Mouse (Mus musculus): Measurements from ENCODE around the gene Fam171b. TPM values are rescaled to one million over a fixed set of nuclear protein-coding genes. Genes with fewer than 3 reads are reported as not detected.

The Fam171b gene
- polyA plus RNA-seq, 1 experiment from 2014 or later: 2.8 TPM

Other genes with a start within 250 kb of the Fam171b start
- gene Zc3h15, start 168.2 kb upstream of the Fam171b start, polyA plus RNA-seq (2014; fragmentation: Nextera tagmentation; extraction: Ambion mirVana): 109 and 141 TPM in 2 replicates
- 75.9 and 87.7 TPM in 2 replicates for gene Itgav, start 88.2 kb upstream of the Fam171b start, polyA plus RNA-seq (2014; fragmentation: Nextera tagmentation; extraction: Ambion mirVana)
- gene Zswim2, start 128.6 kb downstream of the Fam171b start, polyA plus RNA-seq (2014; fragmentation: Nextera tagmentation; extraction: Ambion mirVana): not detected in 2 replicates
- gene Gm13698, start 143.1 kb downstream of the Fam171b start, polyA plus RNA-seq (2014; fragmentation: Nextera tagmentation; extraction: Ambion mirVana): not detected in 2 replicates
- gene Gm13693, start 148.9 kb downstream of the Fam171b start, polyA plus RNA-seq (2014; fragmentation: Nextera tagmentation; extraction: Ambion mirVana): not detected in 2 replicates
- not detected in 2 replicates for gene Gm13695, start 154.7 kb downstream of the Fam171b start, polyA plus RNA-seq (2014; fragmentation: Nextera tagmentation; extraction: Ambion mirVana)
- not detected in 2 replicates for gene Gm13696, start 160.5 kb downstream of the Fam171b start, polyA plus RNA-seq (2014; fragmentation: Nextera tagmentation; extraction: Ambion mirVana)
- gene Gm13694, start 166.3 kb downstream of the Fam171b start, polyA plus RNA-seq (2014; fragmentation: Nextera tagmentation; extraction: Ambion mirVana): not detected in 2 replicates
- gene Gm13697, start 172.1 kb downstream of the Fam171b start, polyA plus RNA-seq (2014; fragmentation: Nextera tagmentation; extraction: Ambion mirVana): not detected in 2 replicates
- gene Gm13691, start 177.9 kb downstream of the Fam171b start, polyA plus RNA-seq (2014; fragmentation: Nextera tagmentation; extraction: Ambion mirVana): not detected in 2 replicates